Mouse (Mus musculus) liver, adult 10 weeks (tissue): ENCODE results near the gene Amd2. TPM values are rescaled to one million over a fixed set of nuclear protein-coding genes. Genes with fewer than 3 reads are reported as not detected.

Experiments used
- polyA plus RNA-seq: library from polyadenylated mRNA; stranded (reverse); fragments of 350-450 nt; fragmentation: Illumina TruSeq; extraction: RNeasy Lipid Tissue Mini Kit (QIAGEN cat#74804); gene quantifications from one replicate; pipeline ENCODE4 v1.2.3, GENCODE M21; 2014; ENCODE audit warnings: low read depth, low replicate concordance

Gene Amd2
- 0.72 TPM for polyA plus RNA-seq

GRCm38 (mm10) chr10:35711792-35712191, at the start of gene Amd2:
TSS of gene Amd2 (minus strand) at chr10:35711892.

